Mouse (Mus musculus) heart, embryonic 12.5 days (tissue): ENCODE data around the gene Tox2. TPM values are rescaled to one million over a fixed set of nuclear protein-coding genes. Genes with fewer than 3 reads are reported as not detected.

Experiments
- ATAC-seq: fragments of 200-750 bp; cut with Nextera tagmentation; 2 replicates; pipeline ENCODE4 v1.8.0; 2017; ENCODE audit warnings: moderate TSS enrichment, moderate library complexity; ENCODE audit not compliant: insufficient number of reproducible peaks, low FRiP score
- H3K27ac ChIP-seq: fragments of 300-500 bp; sonication (generic); 2 replicates; pipeline ENCODE4 v1.5.1; 2016; ENCODE audit warnings: mild to moderate bottlenecking, moderate library complexity; ENCODE audit not compliant: poor library complexity, severe bottlenecking
- H3K27me3 ChIP-seq: fragments of 300-500 bp; sonication (generic); replicated peaks from 2 replicates; pipeline ENCODE4 v1.6.1; 2016; ENCODE audit warnings: mild to moderate bottlenecking, moderate library complexity
- H3K36me3 ChIP-seq: fragments of 300-500 bp; sonication (generic); 2 replicates; pipeline ENCODE4 v1.6.1; 2016; ENCODE audit warnings: mild to moderate bottlenecking, moderate library complexity
- H3K4me1 ChIP-seq: fragments of 300-500 bp; sonication (generic); replicated peaks from 2 replicates; pipeline ENCODE4 v1.6.1; 2016; ENCODE audit warnings: mild to moderate bottlenecking
- H3K4me2 ChIP-seq: fragments of 300-500 bp; sonication (generic); 2 replicates; pipeline ENCODE4 v1.6.1; 2016; ENCODE audit warnings: mild to moderate bottlenecking, moderate library complexity
- H3K4me3 ChIP-seq: fragments of 300-500 bp; sonication (generic); 2 replicates; pipeline ENCODE4 v1.5.1; 2016; ENCODE audit warnings: mild to moderate bottlenecking
- H3K9ac ChIP-seq: fragments of 300-500 bp; sonication (generic); 2 replicates; pipeline ENCODE4 v1.6.1; 2016; ENCODE audit warnings: mild to moderate bottlenecking, moderate library complexity
- H3K9me3 ChIP-seq: fragments of 300-500 bp; sonication (generic); replicated peaks from 2 replicates; pipeline ENCODE4 v1.6.1; 2016; ENCODE audit warnings: mild to moderate bottlenecking, moderate library complexity
- WGBS: fragments of 180-500 bp; shearing (Covaris S2); methylation state at CpG from one replicate; pipeline ENCODE4 v1.1.7; 2016; 5-methylcytosine and 5-hydroxymethylcytosine counted together
- polyA plus RNA-seq: library from polyadenylated mRNA; unstranded; fragments of >200 nt; fragmentation: Nextera tagmentation; extraction: Ambion mirVana; gene quantifications from 2 replicates; pipeline ENCODE4 v1.2.1, GENCODE M21; 2016

Tox2 gene
- polyA plus RNA-seq = 2.4 and 3.0 TPM in 2 replicates

- WGBS = under 1% methylated on average over 68 of the region's 79 CpGs
- ATAC-seq = peak; percentile 89
- Histone ChIP-seq H3K36me3 (no peaks in the 10 kb centered on the region), H3K27me3 (peaks cover 32% of the 10 kb centered on the region), H3K4me1 (peaks cover 29% of the 10 kb centered on the region), H3K27ac (peak within 1 kb of the TSS; percentile 44; the same call in 1 of the 2 replicates), H3K4me2 (peak within 1 kb of the TSS; percentile 95), H3K4me3 (peak within 1 kb of the TSS; percentile 60), H3K9me3 (no peaks in the 10 kb centered on the region), H3K9ac (peak within 1 kb of the TSS; percentile 69)
Observed at GRCm38 (mm10) chr2:163202884-163203634, at the start of gene Tox2. Tox2 (plus strand) TSS chr2:163203125.

GRCm38 (mm10) chr2:163154673-163155072, 48.3 kb upstream of the Tox2 start:
- Histone ChIP-seq H3K27ac (no peak overlapping the region), H3K4me2 (no peak overlapping the region), H3K9me3 (peaks cover 7% of the 10 kb centered on the region; the same call in 1 of the 2 replicates), H3K36me3 (no peaks in the 10 kb centered on the region), H3K27me3 (no peaks in the 10 kb centered on the region), H3K9ac (no peak overlapping the region), H3K4me1 (no peaks in the 10 kb centered on the region), H3K4me3 (no peak overlapping the region)
- WGBS = 75% methylated on average over 8 of the region's 8 CpGs
- ATAC-seq = no peak

DNA sequence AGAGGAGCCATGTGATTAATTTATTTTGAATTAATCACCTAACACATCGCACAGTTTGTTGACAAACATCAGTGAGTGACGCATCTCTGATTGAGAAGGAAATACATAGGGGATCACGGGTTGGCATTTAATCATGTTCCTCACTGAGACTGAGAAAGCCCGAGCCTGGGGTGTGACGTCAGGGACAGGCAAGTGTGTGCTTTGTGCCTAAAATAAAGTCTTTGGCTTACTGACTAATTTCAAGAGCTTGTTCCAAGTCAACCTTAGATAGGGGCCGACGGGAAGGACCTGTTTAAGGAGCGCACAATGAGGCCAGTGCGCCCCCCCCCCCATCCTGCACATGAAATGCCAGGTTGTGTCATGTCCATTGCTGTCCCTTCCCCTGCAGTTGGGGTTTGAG, 43.9 kb upstream of the Tox2 start:
- no peak for ATAC-seq

DNA sequence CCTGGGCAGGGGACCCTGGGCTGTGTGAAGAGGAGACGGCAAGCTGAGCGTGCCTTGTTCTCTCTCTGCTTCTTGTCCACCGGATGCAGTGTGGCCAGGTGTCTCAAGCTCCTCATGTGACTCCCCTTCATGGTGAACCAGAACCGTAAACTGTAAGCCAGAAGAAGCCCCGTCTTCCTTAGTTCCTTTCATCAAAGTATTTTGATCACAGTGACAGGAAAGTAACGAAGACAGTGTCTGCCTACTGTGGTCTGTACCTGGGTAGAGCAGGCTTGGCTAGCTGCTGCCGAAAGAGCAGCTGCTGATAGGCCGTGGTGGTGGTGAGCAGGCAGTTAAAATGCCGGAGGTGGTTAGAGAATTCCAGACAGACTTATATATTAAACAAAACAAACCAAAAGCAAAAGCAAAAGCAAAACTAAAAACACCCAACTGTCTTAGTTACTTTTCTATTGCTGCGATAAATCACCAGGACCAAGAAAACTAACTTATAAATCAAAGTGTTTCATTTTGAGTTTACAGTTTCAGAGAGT, 38.4 kb upstream of the Tox2 start:
- Histone ChIP-seq H3K36me3 (no peaks in the 10 kb centered on the region), H3K9ac (no peak overlapping the region), H3K4me1 (no peaks in the 10 kb centered on the region), H3K27ac (no peak overlapping the region), H3K4me2 (no peak overlapping the region), H3K27me3 (no peaks in the 10 kb centered on the region), H3K9me3 (0 out of 2 replicates have a peak, but pooled peaks cover 6% of the 10 kb centered on the region), H3K4me3 (no peak overlapping the region)
- WGBS = 67% methylated on average over 10 of the region's 10 CpGs
- ATAC-seq = no peak

More for the DNA sequence above, 43.9 kb upstream of the Tox2 start:
- Histone ChIP-seq H3K4me3 (no peak overlapping the region), H3K27ac (no peak overlapping the region), H3K9ac (no peak overlapping the region), H3K27me3 (no peaks in the 10 kb centered on the region), H3K4me2 (no peak overlapping the region), H3K4me1 (no peaks in the 10 kb centered on the region), H3K36me3 (no peaks in the 10 kb centered on the region), H3K9me3 (peaks cover 11% of the 10 kb centered on the region; the same call in 1 of the 2 replicates)
- WGBS = 82% methylated on average over 9 of the region's 9 CpGs

DNA sequence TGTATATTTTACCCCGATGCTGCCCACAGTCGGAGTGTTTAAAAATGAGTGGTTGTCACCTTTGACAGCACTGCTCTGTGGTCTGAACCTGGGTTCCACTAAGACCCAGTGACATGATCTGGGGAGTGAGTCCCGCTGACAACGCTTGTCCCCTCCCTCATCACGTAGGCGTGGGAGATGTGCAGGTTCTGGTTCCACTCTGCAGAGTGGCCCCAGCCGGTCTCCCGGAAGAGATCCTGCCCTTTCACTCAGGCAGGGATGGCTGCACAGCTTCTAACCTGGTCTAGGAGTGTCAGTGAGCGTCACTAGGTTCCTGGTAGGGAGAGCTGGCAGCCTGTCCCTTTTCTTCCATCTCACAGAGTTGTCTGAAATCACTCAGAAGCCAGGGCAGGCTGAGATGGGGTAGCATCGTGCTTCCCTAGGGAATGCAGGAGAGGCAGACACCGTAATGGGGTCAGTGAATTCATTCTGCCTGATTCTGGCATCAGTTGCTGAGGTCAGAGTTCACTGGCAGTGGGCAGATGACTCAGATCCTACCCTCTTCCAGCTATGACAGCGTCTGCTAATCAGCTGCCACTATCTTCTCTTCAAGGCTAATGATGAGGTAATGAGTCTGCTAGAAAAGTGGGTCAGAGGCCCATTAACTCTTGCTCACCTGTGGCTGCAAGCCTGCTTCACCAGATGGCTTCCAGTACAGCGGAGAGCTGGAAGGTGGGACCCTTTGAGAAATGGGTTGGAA, 36.7 kb upstream of the Tox2 start:
- H3K4me3 ChIP-seq = no peak overlapping the region
- no peak overlapping the region for H3K4me2 ChIP-seq
- H3K9ac ChIP-seq = no peak overlapping the region
- WGBS = 47% methylated on average over 13 of the region's 13 CpGs
- H3K4me1 ChIP-seq = no peaks in the 10 kb centered on the region
- no peak for ATAC-seq
- H3K36me3 ChIP-seq = no peaks in the 10 kb centered on the region
- H3K27ac ChIP-seq = no peak overlapping the region
- no peaks in the 10 kb centered on the region for H3K27me3 ChIP-seq
- H3K9me3 ChIP-seq = 0 out of 2 replicates have a peak, but pooled peaks cover 6% of the 10 kb centered on the region

DNA sequence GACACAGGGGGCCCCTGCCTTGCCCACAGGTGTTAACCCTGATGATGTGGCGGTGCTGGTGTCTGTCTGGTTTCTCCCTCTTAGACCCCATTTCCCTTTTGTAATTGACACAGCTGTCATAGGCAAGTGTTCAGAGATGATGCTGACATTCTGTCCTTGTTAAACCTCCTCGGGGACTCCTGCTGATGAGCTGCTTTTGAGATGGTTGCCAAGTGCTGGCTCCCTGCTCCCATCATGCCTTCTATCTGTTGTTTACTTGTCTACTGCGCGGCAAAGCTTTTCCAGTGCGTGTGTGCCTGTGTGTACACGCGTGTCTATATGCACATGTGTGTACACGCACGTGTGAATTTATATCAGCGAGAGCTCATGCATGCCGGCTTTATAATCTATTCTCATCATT, 31.0 kb upstream of the Tox2 start:
- no peak overlapping the region for H3K4me2 ChIP-seq
- no peaks in the 10 kb centered on the region for H3K27me3 ChIP-seq
- H3K36me3 ChIP-seq = no peaks in the 10 kb centered on the region
- H3K9me3 ChIP-seq = no peaks in the 10 kb centered on the region
- H3K4me3 ChIP-seq = no peak overlapping the region
- 84% methylated on average over 11 of the region's 11 CpGs for WGBS
- no peak for ATAC-seq
- no peak overlapping the region for H3K27ac ChIP-seq
- H3K4me1 ChIP-seq = no peaks in the 10 kb centered on the region; the same call in 1 of the 2 replicates
- H3K9ac ChIP-seq = no peak overlapping the region

- H3K4me3 ChIP-seq = no peak overlapping the region
- H3K9me3 ChIP-seq = no peaks in the 10 kb centered on the region
- H3K27me3 ChIP-seq = no peaks in the 10 kb centered on the region
- H3K4me1 ChIP-seq = no peaks in the 10 kb centered on the region; the same call in 1 of the 2 replicates
- H3K36me3 ChIP-seq = no peaks in the 10 kb centered on the region
- ATAC-seq = no peak
- 50% methylated on average over 7 of the region's 7 CpGs for WGBS
- no peak overlapping the region for H3K27ac ChIP-seq
- H3K9ac ChIP-seq = no peak overlapping the region
- no peak overlapping the region for H3K4me2 ChIP-seq
Observed at GRCm38 (mm10) chr2:163174066-163174465, 28.9 kb upstream of the Tox2 start.

DNA sequence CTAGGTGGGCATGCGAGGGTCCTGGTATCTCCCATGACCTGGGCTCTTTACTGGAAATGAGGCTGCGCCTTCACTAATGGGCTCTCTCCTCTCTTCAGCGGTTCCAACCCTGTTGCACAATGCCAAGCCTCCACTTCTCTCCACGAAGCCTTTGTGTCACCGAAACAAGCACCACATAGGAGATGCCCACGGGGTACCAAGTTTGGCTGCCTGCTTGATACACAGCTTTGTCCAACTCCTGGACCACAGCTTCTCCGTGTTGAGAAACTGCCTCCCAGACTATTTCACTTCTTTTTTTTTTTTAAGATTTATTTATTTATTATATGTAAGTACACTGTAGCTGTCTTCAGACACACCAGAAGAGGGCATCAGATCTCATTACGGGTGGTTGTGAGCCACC, 27.1 kb upstream of the Tox2 start:
- Histone ChIP-seq H3K27me3 (no peaks in the 10 kb centered on the region), H3K27ac (no peak overlapping the region), H3K4me3 (no peak overlapping the region), H3K9ac (no peak overlapping the region), H3K9me3 (no peaks in the 10 kb centered on the region), H3K36me3 (no peaks in the 10 kb centered on the region), H3K4me2 (no peak overlapping the region), H3K4me1 (no peaks in the 10 kb centered on the region; the same call in 1 of the 2 replicates)
- ATAC-seq = no peak
- WGBS = 91% methylated on average over 8 of the region's 8 CpGs

DNA sequence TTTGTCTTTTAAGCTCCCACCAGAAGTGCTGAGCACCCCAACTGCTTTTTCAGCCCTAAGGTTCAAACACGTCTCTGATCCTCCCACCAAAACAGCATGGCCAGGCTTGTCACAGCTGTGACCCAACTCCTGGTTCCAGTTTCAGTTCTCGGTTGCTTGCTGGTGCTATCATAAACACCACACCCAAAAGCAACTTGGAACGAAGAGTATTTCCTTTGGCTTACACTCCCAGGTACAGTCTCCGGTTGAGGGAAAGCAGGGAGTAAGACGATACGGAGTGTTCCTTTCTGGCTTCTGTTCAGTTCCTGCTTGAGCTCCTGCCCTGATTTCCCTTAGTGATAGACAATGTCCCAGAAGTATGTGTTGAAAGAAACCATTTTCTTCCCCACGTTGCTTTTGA, 26.4 kb upstream of the Tox2 start:
- no peaks in the 10 kb centered on the region for H3K27me3 ChIP-seq
- ATAC-seq = no peak
- no peak overlapping the region for H3K9ac ChIP-seq
- 38% methylated on average over 7 of the region's 7 CpGs for WGBS
- no peak overlapping the region for H3K4me2 ChIP-seq
- no peaks in the 10 kb centered on the region; the same call in 1 of the 2 replicates for H3K4me1 ChIP-seq
- H3K36me3 ChIP-seq = no peaks in the 10 kb centered on the region
- no peak overlapping the region for H3K4me3 ChIP-seq
- no peaks in the 10 kb centered on the region for H3K9me3 ChIP-seq
- no peak overlapping the region for H3K27ac ChIP-seq

DNA sequence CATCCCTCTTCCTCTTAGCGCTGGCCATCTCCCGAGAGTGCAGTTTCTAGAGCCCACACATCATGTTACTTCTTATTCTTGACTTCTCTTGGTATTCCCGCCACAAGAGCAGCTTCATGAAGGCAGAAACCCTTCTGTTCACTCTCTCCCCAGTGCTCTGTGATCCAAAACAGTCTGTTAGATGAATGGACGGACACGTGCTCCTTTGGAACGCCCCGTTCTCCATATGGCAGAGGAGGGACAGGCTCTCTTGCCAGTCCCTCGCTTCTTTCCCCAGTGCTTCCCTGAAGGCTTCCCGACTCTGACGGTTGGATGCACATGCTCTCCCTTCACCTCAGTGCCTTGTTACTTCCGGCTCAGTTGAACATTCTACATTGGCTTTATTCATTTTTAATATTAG, 15.4 kb upstream of the Tox2 start:
- H3K9me3 ChIP-seq = no peaks in the 10 kb centered on the region
- no peak overlapping the region for H3K4me2 ChIP-seq
- no peak overlapping the region for H3K9ac ChIP-seq
- no peak for ATAC-seq
- no peak overlapping the region for H3K4me3 ChIP-seq
- H3K4me1 ChIP-seq = peaks cover 12% of the 10 kb centered on the region
- H3K36me3 ChIP-seq = no peaks in the 10 kb centered on the region
- no peak overlapping the region for H3K27ac ChIP-seq
- no peaks in the 10 kb centered on the region for H3K27me3 ChIP-seq
- WGBS = 72% methylated on average over 11 of the region's 11 CpGs

DNA sequence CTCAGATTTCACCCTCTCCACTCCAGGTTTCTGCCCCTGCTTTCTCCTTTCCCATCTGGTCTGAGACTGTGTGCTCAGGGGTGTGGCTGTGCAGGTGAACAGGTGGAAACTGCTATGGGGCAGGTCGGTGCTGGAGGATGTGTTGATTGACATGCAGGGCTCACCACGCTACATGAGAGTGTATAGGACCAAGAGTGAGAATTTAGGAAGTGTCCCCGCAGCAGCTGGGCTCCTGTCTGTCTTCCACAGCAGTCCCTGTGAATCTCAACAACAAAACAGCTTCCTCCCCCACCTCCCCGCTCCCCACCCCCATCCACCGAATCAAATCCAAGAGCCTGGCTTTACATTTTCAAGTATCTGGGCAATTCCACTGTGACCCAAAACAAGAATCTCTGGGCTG, 13.3 kb upstream of the Tox2 start:
- H3K9me3 ChIP-seq = no peaks in the 10 kb centered on the region
- no peak for ATAC-seq
- peaks cover 19% of the 10 kb centered on the region for H3K4me1 ChIP-seq
- no peaks in the 10 kb centered on the region for H3K27me3 ChIP-seq
- no peaks in the 10 kb centered on the region for H3K36me3 ChIP-seq
- WGBS = 21% methylated on average over 5 of the region's 5 CpGs
- no peak overlapping the region for H3K4me3 ChIP-seq
- no peak overlapping the region for H3K27ac ChIP-seq
- H3K4me2 ChIP-seq = no peak overlapping the region
- H3K9ac ChIP-seq = no peak overlapping the region
